ENCODE assay signal across 8 mouse cellular contexts in the genomic region with DNA sequence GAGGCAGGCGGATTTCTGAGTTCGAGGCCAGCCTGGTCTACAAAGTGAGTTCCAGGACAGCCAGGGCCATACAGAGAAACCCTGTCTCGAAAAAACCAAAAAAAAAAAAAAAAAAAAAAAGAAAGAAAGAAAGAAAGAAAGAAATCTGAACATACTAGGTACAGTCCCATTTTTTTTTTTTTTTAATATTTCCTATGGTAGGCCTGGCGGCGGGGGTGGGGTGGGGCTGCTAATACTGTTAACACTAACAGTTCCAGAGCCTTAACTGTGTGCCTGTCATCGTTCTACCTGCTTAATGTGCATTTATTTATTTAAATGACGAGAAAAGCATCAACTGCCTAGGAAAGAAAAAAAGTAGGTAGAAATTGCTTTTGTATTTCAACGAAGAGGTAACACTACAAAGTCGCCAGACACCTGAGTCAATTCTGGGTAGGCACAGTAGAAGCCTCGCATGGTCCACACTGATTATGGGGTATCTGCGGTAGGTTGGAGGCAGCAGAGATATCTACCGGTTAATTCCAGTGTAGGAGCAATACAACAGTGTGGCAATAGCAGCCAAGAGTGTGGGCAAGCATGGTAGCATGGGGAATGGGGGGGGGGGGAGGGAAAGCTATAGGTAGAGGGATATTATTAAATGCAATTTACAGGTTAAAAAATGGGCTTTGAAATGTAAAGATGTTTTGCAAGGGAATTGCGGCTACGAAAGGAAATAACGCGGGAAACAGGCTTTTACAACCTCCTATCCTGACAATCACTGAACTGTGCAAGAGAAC. TPM values are rescaled to one million over a fixed set of nuclear protein-coding genes. Genes with fewer than 3 reads are reported as not detected.
DNase-seq lines count a peak whose midpoint lies in the region; ATAC-seq and TF ChIP-seq lines count a peak whose summit lies in the region.

No protein-coding gene starts in this region.

- no peak; the same call in 1 of the 2 replicates for TF ChIP-seq EP300 in liver, postnatal 0 days (IDR thresholded peaks at IDR 0.05; ENCODE audit: low read depth)

- peak overlapping the region; percentile 81 for H3K9ac ChIP-seq in forebrain, postnatal 0 days
- peak overlapping the region; percentile 74 for H3K9ac ChIP-seq in liver, postnatal 0 days (replicated peaks)

- ATAC-seq in forebrain, postnatal 0 days = 0 out of 2 replicates have a peak, but pooled peaks have one; percentile 16
- peak; percentile 42 for ATAC-seq in liver, postnatal 0 days
- ATAC-seq in inflammation-experienced regulatory T-cells, adult 6 months = no peak

- no peak for DNase-seq in kidney, adult 2 months
- DNase-seq in kidney, adult 9 months = no peak
- peak; percentile 6 for DNase-seq in brain, embryonic 18.5 days (ENCODE audit: low read depth, low spot score)
- no peak for DNase-seq in forebrain, postnatal 0 days
- no peak for DNase-seq in liver, postnatal 0 days
- no peak for DNase-seq in gastrocnemius, adult 8-10 months (ENCODE audit: low spot score in 2 of 2)
- no peak for DNase-seq in adrenal gland, postnatal 25 days

- WGBS in kidney, adult 2 months = 39% methylated on average over 15 of the region's 16 CpGs
- WGBS in forebrain, postnatal 0 days = 44% methylated on average over 15 of the region's 16 CpGs
- 29% methylated on average over 14 of the region's 16 CpGs for WGBS in liver, postnatal 0 days (ENCODE audit: insufficient replicate concordance)

- TF ChIP-seq CTCF in kidney, adult 2 months (conservative IDR thresholded peaks at IDR 0.05; ENCODE audit: insufficient read depth, insufficient read length, low read depth, low read length) = no peak
- TF ChIP-seq CTCF in forebrain, postnatal 0 days (IDR thresholded peaks at IDR 0.05; ENCODE audit: low read depth) = no peak
- TF ChIP-seq CTCF in liver, postnatal 0 days (IDR thresholded peaks at IDR 0.05; ENCODE audit: low read depth) = no peak

- TF ChIP-seq POLR2A in kidney, adult 2 months (IDR thresholded peaks at IDR 0.05; ENCODE audit: low read depth, low read length) = no peak

- H3K27ac ChIP-seq in kidney, adult 2 months (ENCODE audit: insufficient read depth, low read depth, low read length) = no peak overlapping the region
- peak overlapping the region; percentile 98 for H3K27ac ChIP-seq in forebrain, postnatal 0 days (ENCODE audit: low read depth, low read length)
- H3K27ac ChIP-seq in liver, postnatal 0 days (ENCODE audit: low read depth) = peak overlapping the region; percentile 91

- H3K9me3 ChIP-seq in forebrain, postnatal 0 days (ENCODE audit: low read length) = no peaks in the 10 kb centered on the region
- H3K9me3 ChIP-seq in liver, postnatal 0 days (ENCODE audit: low read length) = no peaks in the 10 kb centered on the region

- no peaks in the 10 kb centered on the region for H3K27me3 ChIP-seq in kidney, adult 2 months (replicated peaks; ENCODE audit: control insufficient read depth, insufficient read depth, low read length)
- H3K27me3 ChIP-seq in forebrain, postnatal 0 days (ENCODE audit: insufficient read depth, low read length) = no peaks in the 10 kb centered on the region
- H3K27me3 ChIP-seq in liver, postnatal 0 days (ENCODE audit: insufficient read depth, low read length) = no peaks in the 10 kb centered on the region

- H3K4me2 ChIP-seq in forebrain, postnatal 0 days (ENCODE audit: low read depth) = peak overlapping the region; percentile 66
- H3K4me2 ChIP-seq in liver, postnatal 0 days (ENCODE audit: low read depth, low read length) = peak overlapping the region; percentile 81

- no peaks in the 10 kb centered on the region for H3K36me3 ChIP-seq in kidney, adult 2 months (ENCODE audit: control insufficient read depth, insufficient read depth, low read length)
- peaks cover 5% of the 10 kb centered on the region; the same call in 1 of the 2 replicates for H3K36me3 ChIP-seq in forebrain, postnatal 0 days (ENCODE audit: insufficient read depth)
- peaks cover 2% of the 10 kb centered on the region; the same call in 1 of the 2 replicates for H3K36me3 ChIP-seq in liver, postnatal 0 days (replicated peaks; ENCODE audit: insufficient read depth, low read length)

- peak overlapping the region; percentile 94 for H3K4me3 ChIP-seq in kidney, adult 2 months (ENCODE audit: insufficient read depth, low read depth, low read length)
- H3K4me3 ChIP-seq in forebrain, postnatal 0 days (ENCODE audit: low read depth, low read length) = peak overlapping the region; percentile 53
- peak overlapping the region; percentile 69 for H3K4me3 ChIP-seq in liver, postnatal 0 days (ENCODE audit: low read depth, low read length)

- peaks cover 8% of the 10 kb centered on the region; the same call in 1 of the 2 replicates for H3K4me1 ChIP-seq in kidney, adult 2 months (ENCODE audit: control insufficient read depth, insufficient read depth, low read length)
- 0 out of 2 replicates have a peak, but pooled peaks cover 6% of the 10 kb centered on the region for H3K4me1 ChIP-seq in forebrain, postnatal 0 days (ENCODE audit: insufficient read depth)
- no peaks in the 10 kb centered on the region; the same call in none of the 2 replicates for H3K4me1 ChIP-seq in liver, postnatal 0 days (ENCODE audit: insufficient read depth)

RNA-seq across cellular contexts. Expression of a gene that starts 1.0 kb away (rescaled TPM):
- polyA plus RNA-seq in kidney, adult 2 months (2012; rRNA removed) = 19.0 and 23.5 TPM in 2 replicates
- total RNA-seq in forebrain, postnatal 0 days (2014; rRNA removed) = 25.3 and 57.6 TPM in 2 replicates
- 28.1 and 33.7 TPM in 2 replicates for polyA plus RNA-seq in forebrain, postnatal 0 days (2015; fragmentation: Nextera tagmentation; extraction: Ambion mirVana)
- polyA plus RNA-seq in liver, postnatal 0 days (2015; fragmentation: Nextera tagmentation; extraction: Ambion mirVana) = 5.6 and 7.7 TPM in 2 replicates
- total RNA-seq in gastrocnemius, adult 8-10 months (2022) = 10 to 100 TPM in 3 of 4 experiments, 1 to 10 TPM in 1; 8.1 to 17.8 (median 16.6) TPM
- 10 to 100 TPM; 15.7 to 21.1 (median 19.7) TPM for polyA plus RNA-seq in inflammation-experienced regulatory T-cells, adult 6 months (2017; shearing (Covaris generic))
- 27.5 and 35.6 TPM in 2 replicates for total RNA-seq in adrenal gland, postnatal 25 days (2021)

RNA-seq across cellular contexts. Expression of a gene that starts 14.8 kb away (rescaled TPM):
- polyA plus RNA-seq in kidney, adult 2 months (2012; rRNA removed) = 163 and 166 TPM in 2 replicates
- 201 and 235 TPM in 2 replicates for total RNA-seq in forebrain, postnatal 0 days (2014; rRNA removed)
- polyA plus RNA-seq in forebrain, postnatal 0 days (2015; fragmentation: Nextera tagmentation; extraction: Ambion mirVana) = 253 and 276 TPM in 2 replicates
- 79.9 and 80.2 TPM in 2 replicates for polyA plus RNA-seq in liver, postnatal 0 days (2015; fragmentation: Nextera tagmentation; extraction: Ambion mirVana)
- total RNA-seq in gastrocnemius, adult 8-10 months (2022) = 100 to 1,000 TPM; 113 to 133 (median 121) TPM
- 10 to 100 TPM; 52.8 to 67.1 (median 65.9) TPM for polyA plus RNA-seq in inflammation-experienced regulatory T-cells, adult 6 months (2017; shearing (Covaris generic))
- 205 and 245 TPM in 2 replicates for total RNA-seq in adrenal gland, postnatal 25 days (2021)

RNA-seq across cellular contexts. Expression of a gene that starts 24.6 kb away (rescaled TPM):
- 4.9 and 6.5 TPM in 2 replicates for polyA plus RNA-seq in kidney, adult 2 months (2012; rRNA removed)
- total RNA-seq in forebrain, postnatal 0 days (2014; rRNA removed) = 7.1 and 8.5 TPM in 2 replicates
- 5.5 and 7.4 TPM in 2 replicates for polyA plus RNA-seq in forebrain, postnatal 0 days (2015; fragmentation: Nextera tagmentation; extraction: Ambion mirVana)
- polyA plus RNA-seq in liver, postnatal 0 days (2015; fragmentation: Nextera tagmentation; extraction: Ambion mirVana) = 0.42 and 0.45 TPM in 2 replicates
- total RNA-seq in gastrocnemius, adult 8-10 months (2022) = 1 to 10 TPM in 3 of 4 experiments, under 1 TPM in 1; 0.63 to 2.0 (median 1.3) TPM
- polyA plus RNA-seq in inflammation-experienced regulatory T-cells, adult 6 months (2017; shearing (Covaris generic)) = 1 to 10 TPM; 2.4 to 7.5 (median 4.2) TPM
- total RNA-seq in adrenal gland, postnatal 25 days (2021) = 3.0 and 4.1 TPM in 2 replicates

RNA-seq across cellular contexts. Expression of a gene that starts 48.4 kb away (rescaled TPM):
- not detected in 2 replicates for polyA plus RNA-seq in kidney, adult 2 months (2012; rRNA removed)
- not detected in 2 replicates for total RNA-seq in forebrain, postnatal 0 days (2014; rRNA removed)
- polyA plus RNA-seq in forebrain, postnatal 0 days (2015; fragmentation: Nextera tagmentation; extraction: Ambion mirVana) = not detected in 2 replicates
- polyA plus RNA-seq in liver, postnatal 0 days (2015; fragmentation: Nextera tagmentation; extraction: Ambion mirVana) = not detected in 2 replicates
- not detected for total RNA-seq in gastrocnemius, adult 8-10 months (2022)
- not detected for polyA plus RNA-seq in inflammation-experienced regulatory T-cells, adult 6 months (2017; shearing (Covaris generic))
- not detected in 2 replicates for total RNA-seq in adrenal gland, postnatal 25 days (2021)

RNA-seq across cellular contexts. Expression of a gene that starts 48.4 kb away (rescaled TPM):
- not detected in 2 replicates for polyA plus RNA-seq in kidney, adult 2 months (2012; rRNA removed)
- 0.15 TPM in 1 of 2 replicates, not detected in the other for total RNA-seq in forebrain, postnatal 0 days (2014; rRNA removed)
- polyA plus RNA-seq in forebrain, postnatal 0 days (2015; fragmentation: Nextera tagmentation; extraction: Ambion mirVana) = 0.30 and 0.58 TPM in 2 replicates
- polyA plus RNA-seq in liver, postnatal 0 days (2015; fragmentation: Nextera tagmentation; extraction: Ambion mirVana) = not detected in 2 replicates
- total RNA-seq in gastrocnemius, adult 8-10 months (2022) = not detected
- under 1 TPM in 1 of 3 experiments, not detected in 2; 0.30 TPM for polyA plus RNA-seq in inflammation-experienced regulatory T-cells, adult 6 months (2017; shearing (Covaris generic))
- total RNA-seq in adrenal gland, postnatal 25 days (2021) = not detected in 2 replicates
